Mouse (Mus musculus): ENCODE measurements around the gene Mrln.
"Not testable (repeated sequence)": the region's sequence is repeated elsewhere in the genome, so short reads cannot be mapped to it uniquely, and the experiment has no call there.

Gene Mrln

DNA sequence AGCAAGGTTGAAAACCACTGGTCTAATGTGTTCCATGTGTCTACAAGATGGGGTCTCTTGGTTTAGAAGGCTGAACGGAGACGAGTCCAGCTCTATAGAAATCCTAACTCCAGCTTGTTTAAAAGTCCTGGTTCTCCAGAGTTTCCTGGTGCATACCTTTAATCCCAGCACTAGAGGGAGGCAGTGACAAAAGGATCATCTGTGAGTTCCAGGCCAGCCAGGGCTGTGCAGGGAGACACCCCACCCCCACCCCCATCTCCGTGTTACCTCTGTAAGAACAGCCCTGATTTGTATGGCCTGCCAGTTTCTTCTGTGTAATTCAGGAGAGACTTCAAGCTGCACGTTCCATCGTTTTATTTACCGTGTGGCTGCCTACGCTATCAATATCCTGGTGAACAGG is 8.7 kb upstream of the Mrln start:
- peak in 1 of 2 experiments; percentile 63 for DNase-seq

DNA sequence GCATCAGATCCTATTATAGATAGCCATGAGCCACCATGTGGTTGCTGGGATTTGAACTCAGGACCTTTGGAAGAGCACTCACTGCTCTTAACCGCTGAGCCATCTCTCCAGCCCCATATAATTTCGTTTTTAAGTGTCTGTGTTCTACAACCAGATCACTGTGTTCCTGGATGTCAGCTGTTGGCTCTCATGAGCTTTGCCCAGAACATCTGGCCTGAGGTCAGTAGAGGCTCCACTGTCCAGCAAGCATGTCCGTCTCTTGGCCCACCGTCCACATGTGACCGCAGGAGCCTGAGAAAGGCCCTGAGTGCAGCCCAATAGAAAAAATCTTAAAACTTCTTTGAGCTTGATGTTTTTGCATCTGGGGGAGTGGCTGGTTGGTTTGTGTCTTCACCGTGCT is 7.8 kb upstream of the Mrln start:
- peak in 1 of 2 experiments; percentile 42 for DNase-seq

DNA sequence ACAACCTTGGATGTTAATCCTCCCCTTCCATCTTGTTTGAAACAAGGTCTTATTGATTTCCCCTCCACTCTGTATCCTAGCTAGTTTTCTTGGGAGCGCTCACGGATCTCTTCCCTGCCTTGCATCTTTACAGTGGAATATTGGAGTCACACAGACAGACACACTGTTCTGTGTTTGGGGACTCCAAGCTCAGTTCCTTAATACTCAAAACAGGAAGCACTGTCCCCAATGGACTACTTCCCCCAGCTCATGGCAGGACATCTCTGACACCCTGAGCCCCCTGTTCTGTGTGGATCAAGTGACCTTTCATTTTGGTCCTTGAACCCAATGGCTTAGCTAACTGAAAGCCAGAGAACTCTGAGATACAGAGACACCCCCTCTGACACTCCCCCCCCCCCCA is 6.9 kb upstream of the Mrln start:
- no peak for DNase-seq

DNA sequence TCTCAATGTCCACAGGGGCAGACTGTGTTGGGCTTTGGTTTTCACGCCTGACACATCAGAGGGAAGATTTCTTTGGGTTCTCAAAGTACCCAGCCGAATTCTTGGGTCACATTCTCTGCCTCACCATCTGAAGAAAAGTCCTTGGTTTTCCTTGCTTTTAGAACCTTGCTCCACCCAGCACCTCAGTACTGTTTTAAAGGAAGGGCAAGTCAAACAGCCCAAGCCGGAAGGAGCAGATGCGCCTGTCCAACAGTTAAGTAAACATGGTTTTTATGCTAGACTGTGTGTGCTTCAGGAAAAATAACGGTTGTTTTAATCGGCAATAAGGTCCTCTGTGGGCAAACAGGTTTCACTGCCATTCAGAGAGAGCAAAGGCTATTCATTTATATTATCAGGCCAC is 6.5 kb upstream of the Mrln start:
- no peak for DNase-seq

DNA sequence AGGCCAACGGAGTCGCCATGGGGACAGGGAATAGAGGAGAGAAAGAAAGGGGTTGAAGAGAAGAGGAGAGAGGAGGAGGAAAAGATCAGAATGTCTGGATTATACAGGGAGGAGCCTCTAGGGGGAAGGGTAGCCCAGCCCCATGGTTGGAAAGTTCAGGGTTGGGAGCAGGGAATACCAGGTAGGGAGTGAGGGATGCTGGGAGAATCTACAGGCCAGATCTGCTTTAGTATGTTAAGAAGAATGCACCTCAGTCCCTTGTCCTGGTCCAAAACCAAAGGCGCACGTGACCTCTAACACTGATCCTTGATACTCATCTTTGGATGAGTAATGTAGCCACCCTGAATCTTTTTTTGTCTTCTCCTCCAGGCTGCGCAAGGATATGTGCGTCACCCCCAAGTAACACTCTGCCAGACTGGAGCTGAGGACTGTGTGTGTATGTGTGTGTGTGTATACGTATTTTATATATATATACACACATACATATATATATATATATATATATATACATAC is 5.5 kb upstream of the Mrln start:
- no peak for DNase-seq

DNA sequence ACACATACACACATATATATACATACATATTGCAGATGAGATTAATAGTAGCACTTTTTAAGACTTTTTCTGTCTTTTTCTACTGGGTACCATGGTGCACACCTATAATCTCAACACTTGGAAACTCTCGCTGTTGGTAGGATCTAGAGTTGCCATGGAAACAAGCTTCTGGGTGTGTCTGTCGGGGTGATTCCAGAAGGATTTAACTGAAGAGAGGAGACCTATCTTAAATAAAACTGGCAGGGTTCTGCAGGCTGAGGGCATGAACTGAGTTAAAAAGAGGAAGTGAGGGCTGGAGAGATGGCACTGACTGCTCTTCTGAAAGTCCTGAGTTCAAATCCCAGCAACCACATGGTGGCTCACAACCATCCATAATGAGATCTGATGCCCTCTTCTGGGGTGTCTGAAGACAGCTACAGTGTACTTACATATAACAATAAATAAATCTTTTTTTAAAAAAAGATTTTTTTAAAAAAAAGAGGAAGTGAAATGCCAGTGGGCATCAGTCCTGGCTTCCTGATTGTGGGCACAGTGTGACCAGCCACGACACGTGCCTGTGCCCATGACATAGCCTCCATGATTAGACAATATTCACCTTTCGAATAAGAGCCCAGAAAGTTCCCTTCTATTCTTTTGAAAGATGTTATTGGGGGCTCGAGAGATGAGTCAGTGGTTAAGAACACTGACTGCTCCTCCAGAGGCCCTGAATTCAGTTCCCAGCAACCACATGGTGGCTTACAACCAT is 4.8 kb upstream of the Mrln start:
- DNase-seq, result no peak

DNA sequence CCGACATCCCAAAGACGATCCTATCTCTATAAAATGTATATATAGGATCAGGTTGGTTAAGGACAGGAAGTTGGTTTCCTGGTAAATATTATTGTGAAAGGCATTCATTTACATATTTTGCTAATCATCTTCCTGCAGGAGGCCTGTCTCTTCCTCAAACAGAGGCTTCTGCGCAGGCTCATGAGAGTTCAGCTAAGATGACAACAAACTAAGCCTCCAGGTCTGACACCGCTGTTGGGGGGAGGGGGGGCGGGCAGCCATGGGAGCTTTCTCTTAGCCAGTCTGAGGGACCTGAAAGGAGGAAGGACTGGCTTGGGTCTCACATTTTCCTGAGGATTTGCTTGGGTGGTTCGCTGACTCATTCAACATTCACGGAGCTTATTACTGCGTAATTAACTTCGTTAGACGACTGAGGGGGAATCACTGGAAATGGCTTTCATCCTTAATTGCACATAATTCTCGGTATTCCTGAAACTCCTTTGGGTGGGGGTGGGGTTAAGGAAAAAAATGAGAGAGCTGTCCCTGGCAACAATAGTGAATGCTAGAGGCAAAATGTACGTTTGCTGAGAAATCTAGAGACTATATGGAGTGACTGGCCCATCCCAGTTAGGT is 3.5 kb upstream of the Mrln start:
- DNase-seq, result no peak

DNA sequence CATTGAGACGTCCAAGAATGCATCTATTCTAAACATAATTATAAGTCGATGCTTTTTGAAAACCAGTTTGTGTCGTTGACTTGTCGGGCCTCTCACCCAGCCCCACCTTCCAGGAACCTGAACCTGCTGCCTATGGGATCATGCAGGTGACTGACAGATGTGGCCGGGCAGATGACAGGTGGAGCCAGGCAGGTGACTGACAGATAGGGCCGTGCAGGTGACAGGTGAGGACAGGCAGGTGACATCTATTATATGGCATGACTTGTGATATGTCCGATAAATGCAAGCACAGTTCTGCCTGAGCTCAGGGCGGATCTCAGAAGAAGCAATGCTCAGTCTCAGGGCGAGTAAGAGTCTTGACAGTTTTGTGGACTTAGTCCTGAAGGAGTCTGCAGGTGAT is 6.8 kb downstream of the Mrln start:
- no peak for DNase-seq

DNA sequence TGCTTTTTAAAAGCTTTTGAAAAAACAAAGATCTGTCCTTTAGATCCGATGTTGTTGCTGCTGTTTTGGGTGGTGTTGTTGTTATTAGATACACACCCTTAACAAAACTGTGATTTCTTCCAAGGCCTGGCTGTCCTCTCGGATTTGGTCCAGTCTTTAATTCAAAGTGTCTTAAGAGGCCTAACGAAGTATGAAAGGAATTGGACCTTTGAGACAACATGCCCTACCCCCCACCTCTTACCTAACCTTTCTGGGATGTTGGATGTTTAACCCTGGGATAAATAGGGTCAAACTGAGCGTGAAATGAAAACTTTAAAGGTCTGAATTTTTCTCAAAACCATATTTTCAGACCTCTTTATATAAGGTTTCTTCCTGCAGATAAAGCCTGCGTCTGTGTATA is 16.5 kb downstream of the Mrln start:
- DNase-seq, result peak; percentile 75 to 86

DNA sequence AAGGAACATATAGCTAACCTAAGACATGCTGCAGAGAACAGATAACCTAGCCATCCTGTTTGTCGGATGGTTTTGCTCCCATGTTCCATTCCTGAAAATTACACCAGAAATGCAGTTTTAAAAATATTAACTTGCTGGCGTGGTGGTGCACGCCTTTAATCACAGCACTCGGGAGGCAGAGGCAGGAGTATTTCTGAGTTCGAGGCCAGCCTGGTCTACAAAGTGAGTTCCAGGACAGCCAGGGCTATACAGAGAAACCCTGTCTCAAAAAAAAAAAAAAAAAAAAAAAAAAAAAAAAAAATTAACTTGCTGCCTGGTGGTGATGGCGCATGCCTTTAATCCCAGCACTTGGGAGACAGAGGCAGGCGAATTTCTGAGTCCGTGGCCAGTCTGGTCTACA is 17.8 kb downstream of the Mrln start:
- DNase-seq, result not testable (repeated sequence)

DNA sequence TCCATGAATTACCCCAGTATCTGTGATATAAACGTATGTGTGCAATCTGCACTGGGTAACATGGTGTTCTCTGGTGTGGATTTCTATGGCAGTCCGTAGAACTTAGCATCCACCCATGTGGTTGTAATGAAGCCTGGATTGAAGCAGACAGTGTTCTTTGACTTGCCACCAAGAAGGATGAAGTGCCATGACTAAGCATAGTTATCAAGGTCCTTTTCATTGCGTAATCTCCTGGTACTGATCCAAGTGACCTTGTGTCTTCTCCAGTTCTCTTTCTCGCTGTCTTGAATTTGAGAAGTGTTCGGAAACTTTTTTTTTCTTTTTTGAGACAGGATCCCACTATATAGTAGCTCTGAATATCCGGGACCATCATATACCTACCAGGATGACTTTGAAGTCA is 20.1 kb downstream of the Mrln start:
- peak; percentile 62 to 87 for DNase-seq

DNA sequence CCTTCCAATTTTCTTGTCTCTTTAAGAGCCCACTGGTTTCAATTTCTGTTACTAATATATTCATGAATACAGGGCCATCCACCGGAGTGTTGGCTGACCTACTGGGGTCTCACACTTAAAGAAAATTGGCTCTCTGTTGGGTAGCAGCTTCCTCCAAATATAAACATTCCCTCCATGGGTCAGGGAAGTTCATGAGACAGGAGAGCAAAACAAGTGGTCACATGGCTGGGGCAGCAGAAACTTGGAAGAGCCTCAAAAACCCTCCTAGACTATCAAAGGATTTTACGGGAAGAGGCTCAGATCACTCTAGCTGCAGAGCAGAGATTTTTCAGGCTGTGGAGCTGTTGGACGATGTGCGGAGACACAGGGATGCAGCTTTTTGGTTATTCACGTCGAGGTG is 21.3 kb downstream of the Mrln start:
- peak; percentile 41 to 59 for DNase-seq

DNA sequence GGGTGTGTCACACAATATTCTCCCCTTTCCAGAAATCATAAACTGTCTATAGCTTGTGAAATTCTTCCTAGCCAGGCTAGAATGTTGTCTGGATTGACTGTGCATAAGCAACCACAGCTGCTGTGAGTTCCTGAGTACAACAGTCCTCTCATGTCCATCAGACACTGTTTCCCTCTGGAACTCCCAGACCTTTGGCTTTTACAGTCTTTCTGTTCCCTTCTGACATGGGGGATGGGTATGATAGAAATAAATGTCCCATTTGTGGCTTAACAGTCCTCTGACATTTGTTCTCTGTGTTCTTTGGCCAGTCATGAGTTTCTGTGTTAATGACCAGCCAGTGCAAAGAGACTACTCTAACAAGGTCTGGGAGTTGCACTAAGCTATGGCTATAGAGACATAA is 22.1 kb downstream of the Mrln start:
- peak; percentile 49 to 71 for DNase-seq

DNA sequence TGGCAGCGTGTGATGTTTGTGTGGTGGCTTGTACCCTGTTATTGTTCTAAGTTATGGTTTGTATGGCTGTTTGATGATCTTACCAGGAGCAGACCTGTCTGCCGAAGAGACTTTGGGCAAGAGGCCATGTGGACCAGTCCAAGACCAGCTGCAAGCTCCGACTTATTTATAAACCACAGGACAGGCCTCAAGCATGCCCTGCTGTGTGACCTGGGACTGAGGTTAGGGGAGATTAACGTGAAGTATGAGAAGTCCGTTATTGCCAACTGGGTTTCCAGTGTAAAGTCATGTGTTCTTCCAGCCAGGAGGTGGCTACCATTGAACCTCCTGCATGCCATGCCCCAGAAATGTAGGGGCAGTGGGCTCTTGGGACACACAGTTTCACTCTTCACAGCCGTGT is 25.9 kb downstream of the Mrln start:
- no peak for DNase-seq

DNA sequence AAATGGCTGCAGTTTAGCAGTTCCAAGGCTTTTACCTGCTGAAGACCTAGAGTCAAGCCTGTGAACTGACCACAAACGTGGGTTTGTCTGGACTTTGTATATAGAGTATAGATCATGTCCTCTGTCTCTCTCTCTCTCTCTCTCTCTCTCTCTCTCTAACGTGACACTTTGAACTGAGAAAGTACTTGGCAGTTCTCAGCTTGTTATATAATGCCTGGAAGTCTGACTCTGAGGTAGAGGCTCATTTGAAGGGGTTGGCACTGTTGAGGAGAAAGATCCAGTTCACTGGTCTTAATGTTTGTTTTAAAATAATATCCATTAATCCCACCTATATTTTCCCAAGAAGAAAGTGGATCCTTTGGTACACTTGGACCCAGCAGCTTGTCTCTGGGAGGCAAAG is 33.5 kb downstream of the Mrln start:
- DNase-seq, result peak in 1 of 2 experiments; percentile 75

DNA sequence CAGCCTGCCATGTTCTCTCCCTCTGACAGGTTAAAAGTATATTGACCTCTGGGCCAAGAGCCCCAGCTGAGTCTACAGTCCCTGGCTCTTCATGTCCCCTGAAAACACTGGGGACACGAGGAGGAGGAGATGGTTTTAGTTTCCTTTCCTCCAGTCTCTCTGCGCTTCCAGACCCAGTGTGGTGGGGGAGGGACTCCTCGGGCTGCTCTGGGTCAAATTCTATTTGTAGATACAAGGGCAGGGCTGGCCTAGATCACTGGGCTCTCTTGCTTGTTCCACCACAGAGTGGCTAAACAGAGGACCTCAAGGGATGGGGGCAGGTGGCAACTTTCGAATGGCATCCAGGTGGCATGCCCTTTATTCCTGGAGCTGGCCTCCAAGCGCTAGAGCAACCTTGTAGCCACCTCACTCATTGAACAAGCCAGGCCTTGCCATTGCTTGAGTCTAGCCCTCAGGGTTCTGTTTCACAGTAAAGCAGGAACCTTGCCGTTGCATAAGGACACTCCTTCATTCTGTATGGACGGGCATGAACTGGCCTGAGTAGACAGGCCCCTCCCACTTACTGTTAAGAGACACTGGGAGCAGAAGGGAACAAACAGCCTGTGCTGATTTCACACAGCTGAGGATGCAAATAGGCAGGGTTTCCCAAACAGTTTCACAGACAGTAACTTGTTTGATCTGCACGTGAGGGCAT is 38.4 kb downstream of the Mrln start:
- peak; percentile 54 to 59 for DNase-seq

DNA sequence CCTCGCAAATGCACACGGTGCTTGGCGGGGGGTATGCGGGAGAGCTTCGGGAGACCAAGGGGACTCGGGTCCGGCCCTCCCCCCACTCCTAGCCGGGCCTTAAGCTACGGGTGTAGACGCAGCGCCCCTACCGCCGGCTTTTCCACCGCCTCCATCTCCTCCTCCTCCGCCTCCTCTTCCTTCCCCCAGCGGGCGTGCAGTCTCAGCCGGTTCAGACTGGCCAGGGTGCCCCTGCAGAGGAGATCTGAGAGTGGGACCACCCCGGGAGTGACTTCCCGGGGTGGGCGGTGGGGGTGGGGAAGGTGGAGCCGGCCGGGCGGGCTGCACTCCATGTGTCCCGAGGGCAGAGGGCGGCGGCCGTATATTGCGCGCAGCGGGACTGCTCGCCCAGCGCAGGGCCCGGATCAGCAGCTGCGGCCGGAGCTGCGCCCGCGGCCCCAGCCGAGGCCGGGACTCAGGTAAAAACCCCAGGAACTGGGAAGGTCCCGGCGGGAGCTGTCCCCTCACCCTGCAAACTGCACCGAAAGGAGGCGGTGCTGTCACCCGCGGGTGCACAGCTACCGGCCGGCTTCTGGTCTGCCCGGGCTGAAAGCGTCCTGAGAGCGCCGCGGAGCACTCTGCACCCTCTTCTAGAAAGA is 40.6 kb downstream of the Mrln start, which contains the start of gene Slc16a9:
Slc16a9 (plus strand) TSS at position 180 of the 638 bp plus-strand sequence.
- peak; percentile 79 to 83 for DNase-seq

DNA sequence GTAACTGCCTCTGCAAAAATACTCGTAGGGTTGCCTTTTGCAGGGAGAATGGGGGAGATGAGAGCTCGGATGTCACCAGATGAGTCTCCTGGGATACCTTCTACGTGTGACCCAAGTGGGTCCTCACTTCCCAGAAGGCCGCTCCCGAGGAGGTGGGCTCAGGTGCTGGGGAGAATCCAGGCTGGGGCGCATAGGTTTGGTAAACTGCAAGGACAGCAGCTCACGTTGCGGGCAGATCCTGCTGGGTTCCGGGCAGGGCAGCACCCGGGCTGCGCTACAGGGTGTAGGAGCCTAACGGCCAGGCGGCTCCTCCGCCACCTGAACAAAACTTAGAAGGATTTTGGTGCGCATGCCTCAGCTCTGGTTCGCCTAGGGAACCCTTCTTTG is 41.1 kb downstream of the Mrln start:
- no peak for DNase-seq

DNA sequence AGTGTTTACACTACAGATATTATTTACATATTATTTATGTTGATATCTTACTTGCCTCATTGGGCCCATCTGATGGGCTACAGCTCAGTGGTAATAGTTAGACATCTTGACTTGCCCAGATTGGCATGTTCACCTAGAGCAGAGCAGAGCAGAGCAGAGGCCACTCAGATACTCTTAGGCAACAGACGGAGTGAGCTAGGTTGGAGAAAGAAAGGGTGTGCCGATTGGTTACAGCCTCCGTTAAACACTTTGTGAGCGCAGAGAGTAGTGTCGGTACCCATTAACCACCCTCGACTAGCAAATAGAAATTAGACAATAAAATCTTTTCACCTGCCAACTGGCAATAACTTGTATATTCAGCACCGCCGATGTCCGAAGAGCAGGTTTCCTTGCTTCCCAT is 41.6 kb downstream of the Mrln start:
- DNase-seq, result peak; percentile 73 to 78

DNA sequence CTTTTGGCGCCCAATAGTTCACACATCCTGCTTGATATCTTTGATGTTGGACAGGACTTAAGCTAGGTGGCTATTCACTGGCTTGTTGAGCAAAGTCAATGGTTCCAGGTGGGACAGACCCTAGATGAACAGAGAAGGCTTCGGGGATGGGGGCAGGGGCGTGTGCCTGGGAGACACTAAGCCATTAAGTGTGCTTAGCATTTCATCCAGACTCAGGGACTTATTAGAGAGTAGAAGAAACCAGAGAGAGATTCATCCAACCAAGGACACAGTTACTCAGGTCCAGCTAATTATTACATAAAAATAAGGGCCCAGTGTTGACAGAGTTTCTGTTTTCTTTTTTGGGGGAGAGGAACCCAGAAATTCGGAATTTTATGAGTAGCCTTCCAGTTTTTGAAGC is 45.9 kb downstream of the Mrln start:
- DNase-seq, result no peak

DNA sequence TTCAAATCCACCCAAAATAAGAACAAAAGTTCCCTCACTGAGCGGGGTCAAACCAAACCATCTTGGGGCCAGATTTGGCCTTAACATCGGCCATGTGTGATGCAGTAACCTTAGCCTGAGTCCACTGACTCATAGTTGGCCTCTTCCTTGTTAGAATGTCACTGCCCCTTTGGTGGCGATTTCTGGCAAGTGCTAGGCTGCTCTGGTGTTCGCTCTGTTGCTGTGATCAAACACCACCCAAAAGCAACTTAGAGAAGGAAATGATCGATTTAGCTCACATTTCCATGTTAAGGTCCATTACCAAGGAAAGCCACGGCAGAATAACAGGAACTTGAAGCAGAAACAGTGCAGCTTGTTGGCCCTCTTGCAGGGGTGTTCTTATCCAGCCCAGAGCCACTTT is 46.3 kb downstream of the Mrln start:
- no peak for DNase-seq

DNA sequence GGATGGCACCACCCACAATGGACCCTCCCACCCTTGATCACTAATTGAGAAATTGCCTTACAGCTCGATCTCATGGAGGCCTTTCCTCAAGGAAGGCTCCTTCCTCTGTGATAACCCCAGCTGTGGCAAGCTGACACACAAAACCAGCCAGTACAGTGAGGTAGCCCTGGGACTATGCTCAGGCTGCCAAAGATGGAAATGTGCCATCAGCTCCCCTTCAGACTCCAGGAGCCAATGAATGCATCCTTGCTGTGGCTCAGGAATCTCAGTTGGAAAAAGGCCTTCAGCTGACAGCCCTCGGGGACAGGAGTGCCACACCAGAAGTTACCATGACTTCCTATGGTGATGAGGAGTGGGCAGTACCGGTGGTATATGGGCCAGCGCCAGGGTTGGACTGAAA is 50.2 kb downstream of the Mrln start:
- DNase-seq, result no peak

DNA sequence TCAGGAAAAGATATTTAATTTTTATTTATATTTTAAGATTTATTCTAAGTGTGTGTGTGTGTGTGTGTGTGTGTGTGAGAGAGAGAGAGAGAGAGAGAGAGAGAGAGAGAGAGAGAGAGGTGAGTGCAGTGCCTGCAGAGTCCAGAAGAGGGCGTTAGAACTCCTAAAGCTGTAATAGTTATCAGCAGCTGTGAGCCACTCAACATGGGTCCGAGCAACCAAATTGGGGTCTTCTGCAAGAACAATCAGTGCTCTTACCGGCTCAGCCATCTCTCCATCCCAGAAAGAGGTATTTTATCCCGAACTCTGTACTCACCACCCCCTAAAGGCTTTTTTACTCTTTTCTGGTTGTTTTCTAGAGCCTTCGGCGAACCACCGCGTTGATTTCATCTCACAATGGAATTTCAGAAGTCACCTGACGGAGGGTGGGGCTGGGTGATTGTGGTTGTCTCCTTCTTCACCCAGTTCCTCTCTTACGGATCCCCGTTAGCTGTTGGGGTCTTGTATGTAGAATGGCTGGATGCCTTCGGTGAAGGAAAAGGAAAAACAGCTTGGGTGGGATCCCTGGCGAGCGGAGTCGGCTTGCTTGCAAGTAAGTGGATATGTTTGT is 51.2 kb downstream of the Mrln start:
- no peak for DNase-seq

Data from kidney, adult 8-10 months (tissue).